Mouse (Mus musculus): ENCODE measurements around the gene Nhp2.

- no peak for TF ChIP-seq CTCF (IDR thresholded peaks at IDR 0.05; ENCODE audit: extremely low read depth, insufficient read depth, low read length)
- no peak for TF ChIP-seq POLR2A (IDR thresholded peaks at IDR 0.05; ENCODE audit: extremely low read depth, insufficient read depth, low read length)
These were observed 21.2 kb downstream of the Nhp2 start for GRCm38 (mm10) chr11:51640748-51641147.
